Mouse (Mus musculus): ENCODE data around the gene Mcub.

GRCm38 (mm10) chr3:129943813-129944212, 26.2 kb downstream of the Mcub start:
- TF ChIP-seq CTCF (IDR thresholded peaks at IDR 0.05; ENCODE audit: low read depth) (no peak), EP300 (IDR thresholded peaks at IDR 0.05; ENCODE audit: low read depth) (no peak)
